Mouse (Mus musculus) bone marrow, adult 2 months (tissue): ENCODE measurements around the gene Scand1.

Experiments
- CTCF ChIP-seq: fragments of 200-500 bp; IDR thresholded peaks from 2 replicates; pipeline ENCODE4 v1.5.1; 2011; ENCODE audit warnings: low read length, control low read depth; ENCODE audit not compliant: control insufficient read depth, insufficient read depth
- POLR2A ChIP-seq: fragments of 200-500 bp; IDR thresholded peaks from 2 replicates; pipeline ENCODE4 v1.6.1; 2011; ENCODE audit warnings: low read depth, mild to moderate bottlenecking, control low read depth, low read length, borderline replicate concordance; ENCODE audit not compliant: control insufficient read depth

DNA sequence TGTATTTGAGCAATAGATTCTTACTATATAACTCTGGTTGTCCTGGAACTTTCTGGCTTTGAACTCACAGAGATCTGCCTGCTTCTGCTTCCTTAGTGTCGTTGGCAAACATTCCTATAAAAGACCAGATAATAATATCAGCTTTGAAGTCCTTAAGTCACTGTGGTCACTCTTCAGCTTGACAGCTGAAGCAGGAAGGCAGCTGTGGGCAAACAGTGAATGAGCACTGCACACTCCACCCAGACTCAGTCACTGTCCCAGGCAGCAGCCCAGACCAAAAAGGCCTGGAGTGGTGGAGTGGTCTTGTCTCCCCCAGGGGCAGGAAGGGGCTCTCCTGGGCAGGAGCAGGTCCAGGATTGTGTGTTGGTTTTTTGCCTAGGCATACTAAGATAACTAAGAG is 20.5 kb downstream of the Scand1 start:
- TF ChIP-seq CTCF (no peak), POLR2A (no peak)
